Mouse (Mus musculus) thymus, postnatal 10 days (tissue): ENCODE data around the gene Sepsecs.

Experiments
- DNase-seq, 2 experiments: peaks; one replicate each; pipeline ENCODE4 v3.0.0; 2021; ENCODE audit warnings: low spot score in 2 of 2

Sepsecs gene

GRCm38 (mm10) chr5:52610306-52610705 lies 59.2 kb downstream of the Sepsecs start:
- no peak for DNase-seq

DNA sequence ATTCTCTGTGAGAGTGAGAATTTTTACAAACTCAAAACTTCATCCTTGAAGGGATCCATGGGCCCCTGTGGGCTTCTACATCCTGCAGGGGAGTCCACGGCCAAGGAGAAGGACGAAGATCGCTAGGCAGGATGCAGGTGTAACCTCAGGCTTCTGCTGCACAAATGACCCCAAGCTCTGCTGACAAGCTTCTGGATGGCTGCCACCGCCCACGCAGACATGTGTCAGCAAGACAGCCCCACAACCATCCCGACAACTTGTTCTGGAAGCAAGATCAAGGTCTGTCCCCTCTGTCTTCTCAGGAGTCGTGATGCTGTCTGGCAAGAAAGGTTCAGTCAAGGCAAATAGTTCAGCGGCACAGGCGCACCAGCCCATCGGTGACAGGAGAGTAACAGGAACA lies 59.8 kb downstream of the Sepsecs start:
- DNase-seq, result no peak

GRCm38 (mm10) chr5:52604582-52605041 lies 64.9 kb downstream of the Sepsecs start:
- DNase-seq, result no peak

DNA sequence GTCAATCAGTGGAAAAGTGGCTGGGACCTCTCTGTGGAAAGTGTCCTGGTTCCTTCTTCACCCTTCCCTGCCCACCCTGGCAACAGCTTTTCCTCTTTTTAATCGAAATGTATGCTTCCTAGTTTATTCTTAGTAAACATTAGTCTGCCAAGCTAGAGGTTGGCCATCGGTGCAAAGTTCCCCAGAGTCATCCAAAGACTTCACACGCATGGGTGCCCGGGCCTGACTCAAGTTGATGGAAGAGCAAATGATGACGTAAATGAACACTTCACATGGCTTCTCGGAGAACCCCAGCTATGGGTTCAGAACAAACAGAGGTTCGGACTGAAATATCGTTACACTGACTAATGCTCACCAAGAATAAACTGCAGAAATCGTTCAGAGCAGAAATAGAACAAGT lies 78.9 kb downstream of the Sepsecs start:
- no peak for DNase-seq
